Mouse (Mus musculus) granulocyte monocyte progenitor cell, adult 5-6 weeks (primary cell): Measurements from ENCODE around the gene Zfp691. TPM values are rescaled to one million over a fixed set of nuclear protein-coding genes. Genes with fewer than 3 reads are reported as not detected.

Experiments used
- ATAC-seq: replicated peaks from 2 replicates; pipeline ENCODE4 v1.8.0; 2016; ENCODE audit warnings: mild to moderate bottlenecking, moderate TSS enrichment, inconsistent platforms; ENCODE audit not compliant: poor library complexity, severe bottlenecking
- total RNA-seq, 2 experiments: library from RNA; stranded (forward) in 1 of 2; stranded (reverse) in 1 of 2; fragments of 200-712, 200-1000 nt in 1 of 2; fragments of >200 nt in 1 of 2; fragmentation: Nextera tagmentation in 1 of 2; gene quantifications; 2 replicates each; pipeline ENCODE4 v1.2.3; 2014 to 2017

The Zfp691 gene
- total RNA-seq (2014; fragmentation: Nextera tagmentation) = 1.3 and 2.4 TPM in 2 replicates
- 2.4 and 4.5 TPM in 2 replicates for total RNA-seq (2017)

DNA sequence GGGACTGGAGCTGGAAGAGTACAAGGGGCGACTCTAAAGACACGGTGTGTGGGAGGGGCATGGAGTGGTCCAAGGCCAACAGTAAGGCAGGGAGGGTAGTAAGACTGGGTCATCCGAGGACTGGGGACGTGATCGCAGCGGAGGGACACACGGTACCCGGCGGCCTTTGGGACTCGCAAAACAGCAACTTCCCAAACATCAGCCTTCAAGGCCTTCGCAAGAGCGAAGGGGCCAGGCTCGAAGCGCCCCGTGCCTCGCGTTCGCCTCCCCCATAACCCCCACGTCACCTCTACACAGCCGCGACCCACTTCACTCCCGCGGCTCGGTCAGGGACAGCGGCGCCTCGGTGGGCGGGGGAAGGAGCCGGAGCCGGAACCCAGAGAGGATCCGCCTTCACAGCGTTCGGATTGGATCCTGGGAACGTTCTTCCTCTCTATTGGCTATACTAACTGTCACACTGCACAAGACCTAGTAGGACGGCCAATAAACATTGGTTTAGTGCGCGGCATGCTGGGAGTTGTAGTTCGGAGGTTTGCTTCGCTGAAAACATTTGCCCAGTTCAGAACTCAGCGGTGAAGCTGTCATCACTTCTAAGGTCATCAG lies at the start of gene Zfp691:
Zfp691 (minus strand) TSS at position 345 of the 603 bp plus-strand sequence.
- peak; percentile 97 for ATAC-seq

DNA sequence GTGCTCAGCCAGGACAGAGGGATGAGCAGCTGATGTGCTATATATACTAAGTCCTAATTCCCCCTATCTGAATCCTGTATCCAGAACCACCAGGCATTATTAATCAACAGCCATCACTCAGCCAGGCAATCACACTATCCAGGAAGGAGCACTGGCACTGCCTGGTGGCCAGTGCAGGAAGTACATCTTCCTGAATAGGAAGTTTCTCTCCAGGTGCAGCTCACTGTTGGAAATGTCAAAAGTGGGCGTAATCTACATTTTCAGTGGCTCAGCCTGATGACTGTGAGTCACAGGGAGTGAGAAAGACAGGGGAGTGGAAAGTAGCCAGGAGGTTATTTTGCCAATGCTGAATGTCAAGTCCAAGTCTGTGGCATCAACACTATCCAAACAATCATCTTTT lies 49.7 kb upstream of the Zfp691 start:
- ATAC-seq = peak; percentile 82

DNA sequence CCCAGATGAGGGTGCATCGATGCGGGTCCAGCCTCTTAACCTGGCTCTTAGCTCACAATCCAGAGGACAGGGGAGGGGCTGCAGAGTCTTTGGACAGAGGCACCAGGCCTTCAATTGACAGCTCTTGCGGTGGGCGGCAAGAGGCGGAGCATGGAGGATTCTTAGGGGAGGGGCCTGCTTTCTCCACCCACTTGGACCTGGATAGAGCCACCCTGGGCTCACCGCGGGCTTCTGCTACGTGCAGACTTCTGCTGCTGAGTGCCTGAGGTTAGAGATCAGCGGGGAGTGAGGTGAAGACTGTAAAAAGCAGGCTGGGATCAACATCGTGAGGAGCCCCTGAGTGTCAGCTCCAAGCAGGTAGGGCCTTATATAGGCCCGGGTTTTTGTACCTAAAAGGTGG lies 44.2 kb upstream of the Zfp691 start, which contains the start of gene Tmem269:
Tmem269 (minus strand) TSS at position 49 of the 400 bp plus-strand sequence.
- peak; percentile 50 for ATAC-seq

DNA sequence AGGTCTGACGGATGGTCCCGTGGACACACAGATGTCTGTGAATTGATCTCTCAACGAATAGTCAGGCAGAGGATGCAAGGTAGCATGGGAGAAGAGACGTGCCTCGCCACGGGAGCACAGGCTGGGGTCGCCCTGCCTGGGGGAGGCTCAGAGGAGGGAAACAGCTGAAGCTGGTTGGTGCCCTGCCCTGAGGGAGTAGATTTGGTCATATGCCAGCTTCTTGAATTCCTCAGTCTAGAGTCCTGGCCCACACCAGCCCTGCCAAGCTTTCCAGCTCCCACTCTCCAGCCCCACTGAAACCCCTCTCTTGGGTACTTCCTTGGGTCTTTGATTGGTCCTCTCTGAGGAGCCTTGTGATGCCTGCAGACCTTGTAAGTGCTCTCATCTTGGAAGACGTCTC lies 42.7 kb upstream of the Zfp691 start:
- no peak for ATAC-seq

DNA sequence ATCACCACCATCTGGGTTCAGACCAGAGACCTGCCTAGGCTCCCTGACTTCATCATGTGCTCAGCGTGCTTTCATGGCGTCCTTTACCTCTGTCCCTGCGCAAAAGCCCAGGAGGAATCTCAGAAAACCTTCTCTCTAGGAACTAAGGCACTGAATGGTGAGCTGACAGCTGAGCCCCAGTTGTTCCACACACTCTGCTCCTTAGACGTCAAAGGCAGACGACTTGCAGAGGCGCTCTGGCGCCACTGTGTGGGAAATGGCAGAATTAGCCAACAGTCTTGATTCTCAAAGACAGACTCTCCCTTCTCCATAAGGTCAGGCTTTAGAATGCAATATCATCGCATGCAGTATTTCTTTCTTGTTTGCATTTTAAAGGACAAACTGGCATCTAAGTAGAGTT lies 30.7 kb upstream of the Zfp691 start:
- peak; percentile 65 for ATAC-seq

DNA sequence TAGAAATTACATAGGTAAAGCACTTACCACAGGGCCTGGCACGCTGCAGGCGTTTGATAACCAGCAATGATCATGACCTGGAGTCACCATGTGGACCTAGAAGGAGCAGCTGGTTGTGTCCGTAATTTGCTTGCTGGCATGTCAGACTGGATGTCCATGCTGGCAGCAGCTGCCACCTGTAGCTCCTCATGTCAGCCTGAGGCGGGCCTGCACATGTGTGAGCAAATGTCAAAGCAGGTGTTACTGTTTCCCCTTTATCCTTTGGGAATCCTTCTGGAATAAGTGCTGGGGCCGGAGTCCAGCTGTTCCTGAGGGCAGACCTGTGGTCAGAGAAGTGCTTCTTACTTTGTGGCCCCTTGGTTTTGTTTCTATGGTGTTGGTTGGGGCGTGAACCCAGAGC lies 24.1 kb upstream of the Zfp691 start:
- no peak for ATAC-seq

DNA sequence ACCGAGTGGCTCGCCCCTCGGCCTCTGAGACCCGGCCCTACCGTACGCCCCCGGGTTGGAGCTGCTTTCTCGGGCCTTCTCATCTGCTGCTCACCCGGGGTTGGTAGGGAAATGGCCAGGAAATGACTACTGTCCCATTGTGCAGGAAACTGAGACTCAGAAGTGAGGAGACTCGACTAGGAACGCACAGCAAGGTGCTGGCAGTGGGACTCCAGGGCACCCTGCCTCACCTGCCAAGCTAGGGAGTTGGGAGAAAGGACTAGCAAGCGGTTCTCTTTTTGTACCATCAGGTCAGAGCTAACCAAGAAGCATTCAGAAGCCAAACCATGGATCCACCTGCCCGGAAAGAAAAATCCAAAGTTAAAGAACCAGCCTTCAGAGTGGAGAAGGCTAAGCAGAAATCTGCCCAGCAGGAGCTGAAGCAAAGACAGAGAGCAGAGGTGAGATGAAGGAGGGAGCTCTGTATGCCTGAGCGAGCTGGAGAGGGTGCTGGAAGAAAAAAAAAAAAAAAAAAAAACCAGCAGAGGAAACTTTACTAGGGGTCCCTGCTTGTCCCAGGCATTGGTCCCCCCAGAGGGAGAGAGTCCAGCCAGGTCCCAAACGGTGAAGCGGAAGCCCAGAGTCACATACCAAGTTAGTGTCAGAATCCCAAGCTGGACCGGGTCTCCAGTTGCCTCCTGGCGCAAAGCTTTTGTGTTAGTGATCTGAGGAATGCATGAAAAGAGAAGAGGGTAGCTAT lies 21.8 kb upstream of the Zfp691 start:
- no peak; the same call in 1 of the 2 replicates for ATAC-seq

DNA sequence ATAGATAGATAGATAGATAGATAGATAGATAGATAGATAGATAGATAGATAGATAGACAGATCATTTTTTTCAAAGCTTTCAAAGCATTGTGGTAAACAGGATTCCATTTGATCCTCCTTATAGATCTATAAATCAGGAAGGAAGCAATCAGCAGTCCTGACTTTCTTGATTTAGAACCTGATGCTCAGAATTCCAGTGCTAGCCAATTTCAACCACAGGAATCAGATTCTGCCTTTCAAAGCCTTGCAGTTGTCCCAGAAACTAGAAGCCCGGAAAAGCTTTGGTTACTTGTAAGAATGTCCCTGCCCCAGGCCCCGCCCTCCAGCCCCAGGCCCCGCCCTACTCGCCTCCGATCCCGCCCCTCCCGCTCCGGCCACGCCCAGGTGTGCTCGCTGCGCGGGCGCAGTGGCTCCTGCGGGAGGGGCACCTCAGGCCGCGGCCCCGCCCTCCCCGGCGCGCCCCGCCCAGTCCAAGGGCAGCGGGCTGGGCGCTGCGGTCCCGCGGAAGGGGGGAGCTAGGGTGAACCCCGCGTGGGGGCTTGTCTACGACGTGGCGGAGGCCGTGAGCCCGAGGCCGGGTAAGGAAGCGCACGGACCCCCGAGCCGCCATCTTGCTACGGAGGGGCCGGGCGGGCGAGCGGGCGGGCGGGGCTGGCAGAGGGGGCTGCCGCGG lies 21.1 kb upstream of the Zfp691 start, which contains the start of gene Svbp:
Svbp (plus strand) TSS at position 398 of the 673 bp plus-strand sequence.
- ATAC-seq = peak; percentile 97

DNA sequence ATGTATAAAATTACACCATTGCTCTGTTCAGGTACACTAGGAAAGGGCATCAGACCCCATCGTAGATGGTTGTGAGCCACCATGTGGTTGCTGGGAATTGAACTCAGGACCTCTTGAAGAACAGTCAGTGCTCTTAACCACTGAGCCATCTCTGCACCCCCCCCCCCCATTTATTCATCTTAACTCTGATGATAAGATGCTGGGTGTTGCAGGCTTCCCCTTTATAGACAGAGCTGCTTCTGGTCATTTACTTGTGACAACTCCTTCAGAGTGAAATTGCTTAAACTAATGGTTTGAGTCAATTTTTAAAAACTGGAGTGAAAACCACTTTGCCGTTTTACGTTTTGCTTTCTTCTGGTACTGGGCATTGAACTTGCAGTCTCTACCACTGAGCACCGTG lies 18.8 kb upstream of the Zfp691 start:
- ATAC-seq = no peak

DNA sequence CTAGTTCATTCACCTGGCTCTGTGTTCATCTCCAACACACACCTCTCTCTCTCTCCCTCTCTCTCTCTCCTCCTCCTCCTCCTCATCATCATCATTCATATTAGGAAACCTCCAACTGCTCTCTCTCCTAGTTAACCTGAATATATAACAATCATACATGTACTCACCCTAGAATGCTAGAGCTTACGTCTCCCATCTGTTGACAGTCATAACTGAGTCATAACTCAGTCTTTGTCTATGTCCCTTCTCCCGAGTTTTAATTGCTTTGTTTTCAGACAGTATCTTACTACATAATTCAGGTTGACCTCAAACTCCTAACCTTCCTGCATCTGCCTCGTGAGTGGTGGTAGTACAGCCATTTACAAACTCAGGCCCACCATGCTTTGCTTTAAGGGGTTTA lies 17.3 kb upstream of the Zfp691 start:
- ATAC-seq = no peak

DNA sequence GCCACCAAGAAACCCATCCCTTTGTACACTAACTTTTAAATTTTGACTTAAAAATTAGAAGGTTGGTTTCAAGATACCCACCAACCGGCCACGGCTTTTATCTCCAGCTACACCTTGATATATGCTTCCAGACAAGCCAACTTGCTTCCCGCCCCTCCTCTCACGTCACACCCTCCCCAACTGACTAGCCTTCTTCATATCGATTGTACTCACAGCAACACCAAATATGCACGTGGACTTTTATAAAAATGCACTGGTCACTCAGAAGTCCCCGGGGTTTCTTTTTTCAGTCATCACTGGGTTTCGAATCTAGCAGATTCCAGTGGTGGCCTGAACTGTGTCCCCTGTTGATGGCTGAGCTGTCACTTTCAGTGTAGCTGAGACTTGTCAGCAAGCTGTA lies 16.6 kb upstream of the Zfp691 start:
- ATAC-seq = no peak

DNA sequence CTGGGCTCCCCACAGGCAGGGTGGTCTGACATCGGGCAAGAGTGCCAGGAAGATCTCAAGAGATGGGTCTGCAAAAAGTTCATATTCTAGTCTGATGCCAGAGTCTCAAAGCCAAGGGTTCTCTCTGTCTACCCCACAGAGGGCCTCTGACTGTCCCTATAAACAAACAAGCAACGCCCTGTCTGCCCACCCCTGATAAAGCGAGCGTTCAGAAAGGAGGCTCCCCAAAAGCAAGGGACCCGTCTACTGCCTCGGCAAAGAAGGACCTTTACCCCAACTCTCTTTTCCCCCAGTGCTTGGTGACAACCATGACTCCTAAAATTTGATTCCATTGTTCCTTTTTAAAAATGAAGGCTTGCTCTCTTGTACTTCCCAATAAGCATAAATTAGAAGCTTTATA lies 15.9 kb upstream of the Zfp691 start, which contains the start of gene Ermap:
Ermap (minus strand) TSS at position 148 of the 400 bp plus-strand sequence.
- no peak for ATAC-seq

DNA sequence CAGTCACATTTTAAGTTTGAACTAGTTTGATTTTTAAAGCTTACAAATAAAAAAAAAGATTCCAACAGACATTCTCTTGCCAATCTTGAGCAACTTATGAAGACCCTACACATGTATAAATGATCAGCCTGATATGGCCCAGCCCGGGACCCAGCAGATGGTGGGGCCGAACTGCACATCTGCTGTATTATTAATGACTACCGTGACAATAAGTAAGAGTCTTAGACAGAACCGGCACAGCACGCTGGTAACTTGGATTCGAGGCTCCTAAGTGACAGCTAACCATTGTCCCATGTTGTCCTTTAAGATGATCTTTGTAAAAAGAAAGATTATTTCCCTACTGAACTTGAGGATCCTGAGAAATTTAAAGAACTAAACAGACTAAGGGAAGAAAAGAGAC lies 15.4 kb upstream of the Zfp691 start:
- ATAC-seq = no peak

DNA sequence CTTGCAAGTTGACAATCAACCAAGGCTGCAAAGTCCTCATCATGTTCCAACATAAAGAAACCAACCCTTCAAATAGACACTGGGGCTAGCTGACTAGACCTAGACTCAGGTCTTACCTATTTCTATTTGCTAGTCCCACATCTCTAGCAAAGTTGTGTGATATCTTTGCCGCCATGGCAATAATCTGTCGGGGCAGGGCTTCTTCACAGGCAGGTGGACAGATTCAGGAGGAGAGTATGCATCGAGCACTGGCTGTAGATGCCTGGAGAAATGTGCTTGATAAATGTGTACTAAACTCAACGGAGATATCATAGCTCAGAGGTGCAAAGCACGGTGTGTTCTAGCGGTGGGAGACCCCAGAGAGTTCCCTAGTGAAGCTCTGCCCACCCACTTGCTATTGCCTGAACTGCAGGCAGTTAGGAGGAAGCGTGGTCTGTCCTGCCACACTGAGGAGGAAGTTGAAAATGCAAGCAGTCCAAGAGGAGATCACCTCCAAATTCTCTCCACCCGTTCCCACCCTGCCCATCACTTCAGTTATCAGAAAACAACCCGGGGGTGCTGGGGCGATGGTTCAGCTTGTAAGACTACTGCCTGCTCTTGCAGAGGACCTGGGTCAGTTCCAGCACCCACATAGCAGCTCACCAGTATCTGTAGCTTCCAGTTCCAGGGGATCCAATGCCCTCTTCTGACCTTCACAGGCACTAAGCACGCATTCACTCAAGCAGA lies 14.2 kb upstream of the Zfp691 start:
- peak; percentile 85 for ATAC-seq

DNA sequence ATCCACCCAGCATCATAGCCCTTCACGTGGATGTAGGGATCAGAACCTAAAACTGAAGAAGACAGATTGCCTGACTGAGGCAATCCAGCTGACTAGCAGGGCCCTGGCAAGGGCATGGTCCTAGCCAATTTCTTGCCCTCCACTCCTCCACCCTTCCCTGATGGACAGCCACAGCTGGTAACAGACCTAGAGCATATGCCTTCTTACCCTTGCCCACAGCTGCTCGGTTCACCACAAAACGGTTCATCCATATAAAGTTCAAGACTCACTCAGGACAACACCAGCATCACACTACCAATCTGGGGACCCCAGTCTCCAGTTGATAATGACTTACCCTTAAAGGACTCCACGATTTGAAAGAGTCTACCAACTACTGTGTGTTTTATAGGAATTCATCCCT lies 11.8 kb upstream of the Zfp691 start:
- no peak for ATAC-seq

DNA sequence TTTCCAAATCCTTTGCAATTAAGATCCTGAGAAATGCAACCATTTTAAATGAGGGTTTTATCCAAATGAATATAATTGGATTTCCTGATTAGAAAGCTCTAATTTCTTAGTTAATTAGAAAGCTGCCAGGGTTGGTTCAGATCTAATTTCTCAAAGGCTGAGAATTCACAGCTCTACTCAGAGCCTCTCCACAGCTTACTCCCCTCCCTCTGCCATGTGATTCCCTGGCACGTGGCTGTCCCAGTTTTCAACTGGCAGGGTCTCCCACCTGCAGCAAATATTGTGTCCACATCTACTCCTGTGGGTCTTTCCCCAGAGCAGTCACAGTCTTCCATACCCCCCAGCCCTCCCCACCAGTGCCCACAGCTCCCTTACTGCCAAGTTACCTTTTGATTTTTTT lies 9.5 kb upstream of the Zfp691 start:
- ATAC-seq = no peak

DNA sequence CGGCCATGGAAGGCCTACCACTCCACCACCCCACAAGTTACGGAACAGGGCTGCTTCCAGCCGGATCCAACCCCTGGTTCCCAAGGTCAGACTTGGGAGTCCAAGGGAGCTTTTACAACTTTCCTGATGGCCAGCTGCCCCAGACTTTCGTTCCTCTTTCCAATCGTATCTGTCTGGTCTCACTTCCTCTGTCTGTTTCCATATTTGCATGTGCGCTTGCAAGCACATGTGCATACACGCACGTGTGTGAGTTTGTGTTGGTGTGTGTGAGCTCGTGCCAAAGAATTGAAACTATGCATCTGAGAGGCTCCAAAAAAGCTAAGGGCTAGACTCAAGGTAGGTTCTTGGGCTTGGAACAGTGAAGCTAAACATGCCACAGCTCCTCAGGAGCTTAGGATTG lies 7.5 kb upstream of the Zfp691 start:
- peak; percentile 89 for ATAC-seq

DNA sequence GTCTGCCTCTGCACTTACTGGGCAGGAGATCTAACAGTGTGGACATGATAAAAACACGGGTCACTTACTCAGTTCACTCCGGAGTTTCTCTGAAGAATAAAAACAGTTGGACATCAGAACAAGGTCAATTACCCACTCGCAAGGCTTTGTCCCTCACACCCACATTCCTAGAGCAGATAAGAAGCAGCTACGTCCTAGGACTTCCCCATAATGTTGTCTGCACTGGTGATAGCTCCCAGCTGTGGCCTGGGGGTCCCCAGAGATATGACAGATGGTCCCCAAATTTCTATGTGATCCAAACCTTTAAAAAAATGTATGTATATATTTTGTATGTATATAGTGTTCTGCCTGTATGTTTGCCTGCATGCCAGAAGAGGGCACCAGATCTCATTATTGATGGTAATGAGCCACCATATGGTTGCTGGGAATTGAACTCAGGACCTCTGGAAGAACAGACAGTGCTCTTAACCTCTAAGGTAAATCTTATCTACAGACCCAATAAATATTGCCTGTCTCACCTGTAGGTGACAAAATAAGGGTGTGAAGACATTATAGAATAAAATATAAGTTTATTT lies 6.2 kb upstream of the Zfp691 start:
- no peak for ATAC-seq

DNA sequence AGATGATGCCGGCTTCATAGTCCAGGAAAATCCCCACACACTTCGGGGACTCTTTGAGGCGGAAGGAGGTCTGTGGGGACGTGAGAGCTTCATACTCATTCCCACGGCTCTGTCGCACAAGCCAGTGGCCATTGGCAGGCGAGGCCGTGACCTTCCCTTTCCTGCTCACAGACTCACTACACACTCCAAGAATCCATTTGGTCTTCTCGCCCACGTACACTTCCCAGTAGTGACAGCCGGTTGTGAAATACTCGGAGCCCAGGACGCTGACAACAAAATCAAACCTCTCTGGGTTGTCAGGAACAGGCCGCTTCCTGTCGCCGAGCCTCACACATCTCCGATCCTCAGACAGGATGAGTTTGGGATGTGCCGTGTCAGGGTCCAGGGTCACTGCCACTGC lies 4.3 kb upstream of the Zfp691 start:
- no peak for ATAC-seq

DNA sequence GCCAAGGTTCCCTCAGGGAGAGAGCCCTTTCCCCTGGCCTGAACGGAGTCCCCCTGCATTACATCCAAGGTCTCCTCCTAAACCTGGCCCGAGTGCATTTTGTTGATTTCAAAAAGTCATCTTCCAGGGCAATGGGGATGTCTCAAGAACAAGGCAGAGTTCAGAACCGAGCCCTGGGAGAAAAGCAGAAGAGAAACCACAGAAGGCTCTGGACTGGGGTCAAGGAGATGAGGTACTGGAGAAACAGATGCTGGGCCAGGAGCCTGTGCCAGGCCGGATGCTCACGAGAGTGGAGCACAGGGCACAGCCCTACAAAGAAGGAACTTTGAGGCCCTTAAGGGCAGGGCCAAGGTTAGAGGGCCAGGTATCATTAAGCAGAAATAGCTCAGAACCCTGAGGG lies 3.7 kb upstream of the Zfp691 start:
- peak; percentile 21 for ATAC-seq
